Mouse (Mus musculus): ENCODE measurements around the gene Hist1h4n.

The Hist1h4n gene

DNA sequence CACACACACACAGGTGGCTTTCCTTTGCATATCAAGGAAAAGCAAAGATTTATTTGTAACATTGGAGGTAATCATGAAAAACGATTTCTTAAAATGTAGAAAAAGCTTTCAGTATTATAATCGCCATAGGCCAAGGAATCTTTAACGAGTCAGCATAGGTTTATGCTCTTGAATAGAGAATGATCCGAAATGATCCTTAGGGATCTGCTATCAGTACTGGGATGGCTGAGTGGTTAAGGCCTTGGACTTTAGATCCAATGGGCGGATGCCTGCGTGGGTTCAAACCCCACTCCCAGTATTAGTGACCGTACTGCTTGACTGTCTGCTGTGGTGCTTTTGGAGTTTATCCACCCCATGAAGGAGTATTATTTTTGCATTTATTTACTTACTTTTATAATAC lies 36.4 kb downstream of the Hist1h4n start:
- no peak for DNase-seq (ENCODE audit: low spot score in 2 of 2)

DNA sequence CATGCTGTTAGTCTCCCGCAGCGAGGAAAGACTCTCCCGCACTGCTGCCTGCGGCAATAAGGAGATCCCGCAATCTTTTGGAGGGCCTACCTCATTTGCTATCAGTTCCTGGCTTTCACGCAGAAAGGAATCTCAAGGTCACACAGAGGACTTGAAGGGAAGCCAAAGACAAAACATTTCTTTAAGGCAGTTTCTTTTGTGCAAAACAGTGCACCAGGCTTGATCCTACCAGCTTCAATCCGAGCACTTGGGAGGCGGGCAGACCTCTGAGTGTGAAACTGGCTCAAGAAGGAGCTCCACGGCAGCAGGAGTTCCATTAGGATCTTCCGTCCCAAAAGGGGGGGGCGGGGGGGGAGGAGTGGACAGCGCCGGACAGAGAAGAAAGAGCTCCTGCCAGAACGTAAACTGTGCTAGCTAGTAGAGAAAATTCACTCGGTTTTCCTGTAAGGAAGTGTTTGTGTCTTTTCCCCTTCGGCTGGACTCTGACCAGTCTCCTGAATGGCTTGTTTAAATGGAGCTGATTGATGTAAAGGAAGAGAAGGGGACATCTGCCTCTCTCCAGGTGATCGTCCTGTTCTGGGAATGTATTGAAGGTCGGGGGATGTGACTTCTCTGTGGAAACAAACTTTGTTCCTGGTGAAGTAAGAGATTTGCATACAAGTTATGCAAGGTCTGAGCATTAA lies 41.3 kb downstream of the Hist1h4n start:
- DNase-seq (ENCODE audit: low spot score in 2 of 2), result no peak

DNA sequence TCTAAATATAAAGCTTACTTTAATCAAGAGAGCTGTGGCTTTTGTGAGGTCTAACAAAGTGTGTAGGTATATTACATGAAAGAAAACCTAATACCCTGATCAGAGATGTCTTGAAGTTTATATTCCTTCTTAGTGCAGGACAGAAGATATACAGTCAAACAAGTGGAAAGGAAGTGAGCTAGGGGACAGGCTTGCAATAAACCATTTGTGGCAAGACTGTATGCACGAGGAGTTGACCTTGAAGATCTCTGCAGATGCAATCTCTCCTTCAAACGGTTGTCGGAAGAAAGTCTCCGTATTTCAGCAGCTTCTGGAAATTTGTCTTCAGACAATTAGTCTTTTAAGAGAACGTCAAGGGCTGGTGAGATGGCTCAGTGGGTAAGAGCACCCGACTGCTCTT lies 42.1 kb downstream of the Hist1h4n start:
- DNase-seq (ENCODE audit: low spot score in 2 of 2), result no peak

DNA sequence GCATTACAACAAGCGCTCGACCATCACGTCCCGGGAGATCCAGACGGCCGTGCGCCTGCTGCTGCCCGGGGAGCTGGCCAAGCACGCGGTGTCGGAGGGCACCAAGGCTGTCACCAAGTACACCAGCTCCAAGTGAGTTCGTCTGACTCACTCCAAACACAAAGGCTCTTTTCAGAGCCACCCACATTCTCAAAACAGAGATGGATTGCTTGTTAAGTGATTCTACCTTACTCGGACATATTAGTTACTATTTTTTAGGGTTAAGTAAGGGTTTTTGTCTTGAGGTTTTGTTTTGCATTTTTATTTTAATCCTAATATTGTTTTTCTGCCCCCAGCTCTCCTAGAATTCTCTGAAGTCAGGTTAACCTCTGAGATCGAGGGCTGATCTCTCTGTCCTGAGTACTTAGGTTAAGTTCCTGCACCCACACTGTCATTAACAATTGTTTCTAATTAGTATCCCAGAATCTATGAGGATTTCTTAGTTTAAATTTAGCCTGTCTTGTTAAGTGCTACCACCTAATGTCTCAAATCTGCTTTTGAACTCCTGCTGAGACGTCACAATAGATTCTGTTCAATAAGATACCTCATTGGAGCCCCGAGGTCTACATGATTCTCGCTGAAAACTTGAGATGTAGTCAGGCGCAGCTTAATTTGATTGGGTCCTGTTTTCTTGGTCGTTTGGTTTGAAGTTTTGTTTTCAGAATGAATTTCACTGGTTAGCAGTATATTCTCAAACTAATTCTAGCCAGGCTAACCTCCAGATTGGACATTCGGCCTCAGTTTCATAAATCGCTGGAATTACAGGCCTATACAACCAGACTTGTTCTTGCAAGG lies 44.0 kb downstream of the Hist1h4n start:
- no peak for DNase-seq (ENCODE audit: low spot score in 2 of 2)

DNA sequence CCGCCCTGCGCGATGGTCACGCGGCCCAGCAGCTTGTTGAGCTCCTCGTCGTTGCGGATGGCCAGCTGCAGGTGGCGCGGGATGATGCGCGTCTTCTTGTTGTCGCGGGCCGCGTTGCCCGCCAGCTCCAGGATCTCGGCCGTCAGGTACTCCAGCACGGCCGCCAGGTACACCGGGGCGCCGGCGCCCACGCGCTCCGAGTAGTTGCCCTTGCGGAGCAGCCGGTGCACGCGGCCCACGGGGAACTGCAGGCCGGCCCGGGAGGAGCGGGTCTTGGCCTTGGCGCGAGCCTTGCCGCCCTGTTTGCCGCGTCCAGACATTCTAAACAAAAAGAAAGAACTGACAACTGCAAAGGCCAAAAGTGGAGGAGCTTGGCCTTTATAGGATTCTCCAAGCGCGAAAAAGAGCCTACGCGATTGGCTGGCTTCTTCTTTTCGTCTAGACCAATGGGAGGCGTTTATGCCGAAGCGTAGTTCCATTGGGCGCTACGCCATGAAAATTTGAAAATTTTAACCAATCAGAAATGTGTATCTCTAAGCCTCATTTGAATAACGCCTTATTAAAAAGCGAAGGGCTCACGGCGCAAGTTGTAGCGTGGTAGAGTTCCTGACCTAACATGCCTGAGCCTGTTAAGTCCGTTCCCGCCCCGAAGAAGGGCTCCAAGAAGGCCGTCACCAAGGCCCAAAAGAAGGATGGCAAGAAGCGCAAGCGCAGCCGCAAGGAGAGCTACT lies 44.9 kb downstream of the Hist1h4n start, which contains the start of the genes Hist1h2an and Hist1h2bp:
Gene Hist1h2an, minus strand, starts transcription at position 320 of the 731 bp plus-strand sequence.
Gene Hist1h2bp, plus strand, starts transcription at position 563 of the 731 bp plus-strand sequence.
- DNase-seq (ENCODE audit: low spot score in 2 of 2), result peak; percentile 82 to 88

DNA sequence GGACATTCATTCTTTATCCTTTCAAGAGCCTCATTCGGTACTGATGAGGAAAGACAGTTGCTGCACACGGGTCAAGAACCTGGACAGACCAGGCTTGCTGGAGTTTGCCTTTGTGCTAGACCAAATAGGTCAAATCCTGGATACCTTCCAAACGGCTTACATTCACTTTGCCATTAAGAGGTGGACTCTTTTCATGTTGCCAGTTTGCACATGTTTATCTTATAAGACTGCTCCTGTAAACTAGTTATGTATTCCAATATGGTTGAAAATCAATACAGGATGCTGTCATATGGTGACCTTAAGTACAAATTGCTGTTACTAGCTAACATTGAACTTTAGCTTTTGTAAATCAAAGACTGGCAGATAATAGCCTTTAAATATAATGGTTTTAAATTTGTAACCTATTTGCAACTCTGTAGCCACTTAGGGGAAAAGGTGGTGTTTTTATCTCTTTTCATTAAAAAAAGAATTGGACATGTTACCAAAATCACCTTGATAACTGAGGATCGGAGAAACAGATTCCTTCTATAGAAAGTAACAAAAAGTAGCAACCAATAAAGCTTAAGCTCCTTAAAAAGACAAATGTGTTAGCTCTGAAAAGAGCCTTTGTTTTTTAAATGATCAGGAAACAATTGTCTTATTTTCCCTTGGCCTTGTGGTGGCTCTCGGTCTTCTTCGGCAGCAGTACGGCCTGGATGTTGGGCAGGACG lies 45.7 kb downstream of the Hist1h4n start:
- no peak for DNase-seq (ENCODE audit: low spot score in 2 of 2)

DNA sequence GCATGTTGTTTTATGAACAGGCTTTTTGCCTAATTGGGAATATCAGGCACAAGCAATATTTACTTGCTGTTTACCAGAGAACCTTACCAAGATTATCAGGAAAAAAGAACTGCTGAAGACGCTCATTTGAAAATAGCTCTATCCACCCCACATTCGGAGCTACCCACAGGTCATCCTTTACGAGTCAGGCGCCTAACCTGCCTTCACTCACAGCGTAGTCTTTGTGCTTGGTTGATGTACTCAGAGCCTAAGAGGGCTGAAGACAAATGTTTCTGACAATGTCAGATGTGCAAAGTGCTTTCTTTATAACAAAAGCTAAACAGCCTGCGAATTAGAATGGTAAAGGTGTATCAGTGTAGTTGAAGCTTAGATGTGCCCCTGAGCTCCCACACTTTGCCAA lies 47.7 kb downstream of the Hist1h4n start:
- no peak for DNase-seq (ENCODE audit: low spot score in 2 of 2)

DNA sequence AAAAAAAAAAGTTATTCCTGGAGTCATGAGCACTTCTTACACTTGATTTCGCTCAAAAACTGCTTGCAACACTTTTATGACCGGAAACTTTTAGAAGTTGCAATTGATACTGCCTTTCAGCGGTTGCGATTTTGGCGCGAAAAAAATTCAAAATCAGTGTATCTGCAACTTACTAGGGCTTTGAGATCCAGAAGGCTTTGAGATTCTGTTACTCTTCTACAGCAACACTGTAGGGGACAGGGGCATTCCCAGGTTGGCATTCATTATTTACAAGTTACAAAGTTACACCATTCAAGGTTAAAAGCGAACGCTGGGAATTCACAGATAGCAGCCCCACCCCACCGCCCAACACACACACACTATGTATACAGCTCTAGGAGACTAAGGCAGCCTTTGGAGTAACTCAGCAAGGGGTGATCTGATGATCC lies 48.2 kb downstream of the Hist1h4n start:
- peak; percentile 26 to 52 for DNase-seq (ENCODE audit: low spot score in 2 of 2)

DNA sequence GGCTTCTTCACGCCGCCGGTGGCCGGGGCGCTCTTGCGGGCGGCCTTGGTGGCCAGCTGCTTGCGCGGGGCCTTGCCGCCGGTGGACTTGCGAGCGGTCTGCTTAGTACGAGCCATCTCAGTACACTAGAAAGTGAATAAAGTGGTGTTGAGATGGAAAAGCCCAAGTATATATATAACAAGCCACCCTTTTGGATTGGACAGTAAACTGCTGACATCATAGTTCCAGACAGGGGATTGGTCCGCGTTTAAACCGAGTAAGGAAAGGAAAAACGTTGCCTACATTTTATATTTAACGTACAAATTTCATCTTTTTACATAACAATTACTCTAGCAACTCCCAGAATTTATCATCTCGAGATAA lies 48.8 kb downstream of the Hist1h4n start, which contains the start of gene Hist1h3i:
Gene Hist1h3i, minus strand, starts transcription at position 116 of the 363 bp plus-strand sequence.
- peak; percentile 62 to 79 for DNase-seq (ENCODE audit: low spot score in 2 of 2)

DNA sequence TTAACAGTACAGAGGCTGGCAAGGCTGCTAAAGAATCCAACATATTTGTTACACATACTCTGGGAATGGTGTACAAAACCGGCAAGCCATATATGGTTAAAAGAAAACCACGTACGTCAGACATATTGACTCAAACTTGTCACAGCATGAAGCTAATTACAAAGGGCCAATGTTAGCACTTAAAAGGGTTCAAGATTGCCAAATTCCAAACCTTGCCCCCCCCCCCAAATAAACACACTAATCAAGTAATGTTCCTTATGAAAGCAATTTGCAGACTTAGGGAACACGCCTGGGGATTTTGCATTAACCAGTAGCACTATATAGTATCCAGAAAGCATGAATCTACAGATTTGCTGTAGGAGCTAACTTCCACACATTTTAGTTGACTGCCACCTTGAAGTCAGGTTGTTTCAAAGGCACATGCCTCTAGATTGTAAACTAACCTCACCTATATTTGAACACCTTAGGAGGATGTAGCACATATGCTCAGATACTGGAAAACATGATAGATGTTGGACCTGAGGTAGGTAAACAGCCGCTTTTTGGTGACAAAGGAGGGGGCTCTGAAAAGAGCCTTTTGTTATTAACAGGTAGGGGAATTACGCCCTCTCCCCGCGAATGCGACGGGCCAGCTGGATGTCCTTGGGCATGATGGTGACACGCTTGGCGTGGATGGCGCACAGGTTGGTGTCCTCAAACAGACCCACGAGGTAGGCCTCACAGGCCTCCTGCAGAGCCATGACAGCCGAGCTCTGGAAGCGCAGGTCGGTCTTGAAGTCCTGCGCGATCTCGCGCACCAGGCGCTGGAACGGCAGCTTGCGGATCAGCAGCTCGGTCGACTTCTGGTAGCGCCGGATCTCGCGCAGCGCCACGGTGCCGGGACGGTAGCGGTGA lies 49.4 kb downstream of the Hist1h4n start:
- DNase-seq (ENCODE audit: low spot score in 2 of 2), result peak in 1 of 2 experiments; percentile 32
